Comparison of ENCODE assay signal across 12 mouse cellular contexts in genomic region chr1:190972612-190973192, GRCm38 (mm10). TPM values are rescaled to one million over a fixed set of nuclear protein-coding genes. Genes with fewer than 3 reads are reported as not detected.
DNase-seq lines count a peak whose midpoint lies in the region; ATAC-seq lines count a peak whose summit lies in the region.
"Had no signal": no experiment of that assay in that cellular context is flagged by ENCODE, and none has a peak within 500 bp of the region (broad histone marks: within the 10 kb centered on the region; RNA-seq: fewer than 3 reads in every experiment).

No protein-coding gene starts in this region.

- H3K9ac ChIP-seq in limb, embryonic 15.5 days: no peak overlapping the region
- H3K9ac ChIP-seq: midbrain, embryonic 12.5 days had no signal

- H3K4me3 ChIP-seq in heart, embryonic 10.5 days: 0 out of 2 replicates have a peak overlapping the region, but pooled peaks have one; percentile 7
- no peak overlapping the region for H3K4me3 ChIP-seq in limb, embryonic 15.5 days
- H3K4me3 ChIP-seq: erythroblast, embryonic 14.5 days; midbrain, embryonic 12.5 days had no signal

- WGBS in heart, embryonic 10.5 days: 40% methylated on average over 7 of the region's 7 CpGs
- WGBS in limb, embryonic 15.5 days: 42% methylated on average over 7 of the region's 7 CpGs

- H3K4me2 ChIP-seq in limb, embryonic 15.5 days: no peak overlapping the region
- H3K4me2 ChIP-seq: midbrain, embryonic 12.5 days had no signal

- peaks cover 79% of the 10 kb centered on the region for H3K36me3 ChIP-seq in heart, embryonic 10.5 days
- H3K36me3 ChIP-seq in limb, embryonic 15.5 days: peaks cover 66% of the 10 kb centered on the region

- peak; percentile 74 for ATAC-seq in limb, embryonic 15.5 days (ENCODE audit: insufficient number of reproducible peaks, low FRiP score, low TSS enrichment, low read depth)

- no peaks in the 10 kb centered on the region for H3K27me3 ChIP-seq in heart, embryonic 10.5 days (ENCODE audit: insufficient read depth, poor library complexity, severe bottlenecking)
- no peaks in the 10 kb centered on the region for H3K27me3 ChIP-seq in limb, embryonic 15.5 days
- H3K27me3 ChIP-seq: midbrain, embryonic 12.5 days had no signal

- peaks cover 71% of the 10 kb centered on the region for H3K4me1 ChIP-seq in heart, embryonic 10.5 days
- peaks cover 20% of the 10 kb centered on the region for H3K4me1 ChIP-seq in limb, embryonic 15.5 days

- no peaks in the 10 kb centered on the region for H3K9me3 ChIP-seq in heart, embryonic 10.5 days
- no peaks in the 10 kb centered on the region for H3K9me3 ChIP-seq in limb, embryonic 15.5 days
- H3K9me3 ChIP-seq: midbrain, embryonic 12.5 days had no signal

- H3K27ac ChIP-seq in heart, embryonic 10.5 days: peak overlapping the region; percentile 80
- peak overlapping the region; percentile 47; the same call in 1 of the 2 replicates for H3K27ac ChIP-seq in limb, embryonic 15.5 days
- H3K27ac ChIP-seq: midbrain, embryonic 12.5 days had no signal

- peak; percentile 22 for DNase-seq in kidney, postnatal 10 days
- no peak for DNase-seq in kidney, adult 8-10 months
- DNase-seq in gastrocnemius, adult 18-20 months (ENCODE audit: low spot score): peak; percentile 64
- peak; percentile 82 for DNase-seq in heart, embryonic 10.5 days (ENCODE audit: low spot score)
- no peak for DNase-seq in urinary bladder, postnatal 14 days (ENCODE audit: low spot score)
- DNase-seq in thymus, postnatal 4 days: no peak
- DNase-seq in adrenal gland, adult 8-10 months: no peak
- DNase-seq: cerebellum, adult 9-10 months; thymus, adult 2 months had no signal

RNA-seq across cellular contexts. Expression of gene Vash2, which starts 6.4 kb away (rescaled TPM):
- under 1 TPM; 0.25 to 0.71 TPM for total RNA-seq in gastrocnemius, adult 18-20 months (2021)
- polyA plus RNA-seq in heart, embryonic 10.5 days (2016; fragmentation: Nextera tagmentation; extraction: Ambion mirVana): 56.7 and 78.7 TPM in 2 replicates
- 45.1 and 51.9 TPM in 2 replicates for polyA plus RNA-seq in limb, embryonic 15.5 days (2015; fragmentation: Nextera tagmentation; extraction: Ambion mirVana)
- total RNA-seq in adrenal gland, adult 8-10 months (2022): under 1 TPM in 3 of 4 experiments, not detected in 1; 0.10 to 0.27 (median 0.25) TPM

RNA-seq across cellular contexts. Expression of gene Angel2, which starts 47.8 kb away (rescaled TPM):
- total RNA-seq in gastrocnemius, adult 18-20 months (2021): 10 to 100 TPM; 26.4 to 30.1 TPM
- polyA plus RNA-seq in heart, embryonic 10.5 days (2016; fragmentation: Nextera tagmentation; extraction: Ambion mirVana): 33.4 and 38.8 TPM in 2 replicates
- polyA plus RNA-seq in limb, embryonic 15.5 days (2015; fragmentation: Nextera tagmentation; extraction: Ambion mirVana): 40.3 and 42.5 TPM in 2 replicates
- total RNA-seq in adrenal gland, adult 8-10 months (2022): 10 to 100 TPM; 50.5 to 75.4 (median 65.5) TPM

RNA-seq across cellular contexts. Expression of gene Flvcr1, which starts 53.3 kb away (rescaled TPM):
- total RNA-seq in gastrocnemius, adult 18-20 months (2021): 10 to 100 TPM; 11.5 to 13.8 TPM
- 4.4 and 8.5 TPM in 2 replicates for polyA plus RNA-seq in heart, embryonic 10.5 days (2016; fragmentation: Nextera tagmentation; extraction: Ambion mirVana)
- polyA plus RNA-seq in limb, embryonic 15.5 days (2015; fragmentation: Nextera tagmentation; extraction: Ambion mirVana): 4.0 and 5.2 TPM in 2 replicates
- 10 to 100 TPM; 12.4 to 20.8 (median 16.6) TPM for total RNA-seq in adrenal gland, adult 8-10 months (2022)

Comparison
In these comparisons a context has a peak if more than half of its experiments do, and no peak if none do; other contexts are left out.
1. DNase-seq: peak in kidney, postnatal 10 days (single experiment), gastrocnemius, adult 18-20 months (single experiment) and heart, embryonic 10.5 days (single experiment); none in kidney, adult 8-10 months (0 of 2), urinary bladder, postnatal 14 days (single experiment), thymus, postnatal 4 days (single experiment) and adrenal gland, adult 8-10 months (single experiment).